Mouse (Mus musculus): ENCODE measurements around the gene C2cd4d. TPM values are rescaled to one million over a fixed set of nuclear protein-coding genes. Genes with fewer than 3 reads are reported as not detected.

C2cd4d gene
- not detected for total RNA-seq (2023)

DNA sequence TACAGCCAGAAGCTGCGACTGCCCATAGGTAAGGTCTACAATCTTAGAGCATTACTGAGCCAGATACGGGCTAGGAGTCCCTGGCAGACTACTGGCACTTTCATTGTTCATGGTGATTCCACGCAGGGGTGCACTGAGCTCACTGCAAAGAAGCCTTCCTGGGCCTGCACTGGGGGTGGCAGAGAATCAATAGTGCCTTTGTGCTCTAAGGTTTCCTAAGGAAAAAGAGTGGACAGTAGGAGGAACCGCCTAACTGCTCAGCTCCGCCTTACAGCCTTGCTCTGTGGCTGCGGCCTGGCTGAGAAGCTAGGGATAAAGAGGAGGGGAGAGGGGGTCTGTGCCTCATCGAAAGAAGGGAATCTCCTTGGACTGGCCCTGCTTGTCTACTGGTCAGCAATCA is at the start of gene C2cd4d:
Gene C2cd4d (plus strand): TSS at position 301 of the 400 bp plus-strand sequence.

DNA sequence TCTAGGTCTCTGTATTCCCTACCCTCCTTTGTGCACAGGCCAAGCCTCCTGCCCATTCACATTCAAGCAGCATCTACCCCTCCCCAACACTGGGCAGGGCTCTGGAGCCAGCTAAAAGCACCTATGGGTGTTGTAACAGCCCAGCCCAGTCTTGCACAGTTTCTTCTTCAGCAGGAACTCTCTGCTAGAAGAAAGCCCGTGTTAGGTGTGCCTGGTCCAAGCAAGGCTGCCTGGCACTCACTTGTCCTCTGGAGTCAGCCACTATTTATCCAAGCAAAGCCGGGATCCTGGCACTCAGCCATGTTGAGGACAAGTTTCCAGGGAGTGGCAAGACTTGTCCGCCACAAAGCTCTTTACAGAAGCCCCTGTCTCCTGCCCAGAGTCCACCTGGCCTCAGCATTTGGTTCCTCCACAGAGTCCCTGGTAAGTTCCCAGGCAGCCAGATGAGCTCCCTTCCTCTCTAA is 20.2 kb upstream of the C2cd4d start, which contains the start of gene Them5:
Gene Them5 (plus strand): TSS at position 141 of the 464 bp plus-strand sequence.

DNA sequence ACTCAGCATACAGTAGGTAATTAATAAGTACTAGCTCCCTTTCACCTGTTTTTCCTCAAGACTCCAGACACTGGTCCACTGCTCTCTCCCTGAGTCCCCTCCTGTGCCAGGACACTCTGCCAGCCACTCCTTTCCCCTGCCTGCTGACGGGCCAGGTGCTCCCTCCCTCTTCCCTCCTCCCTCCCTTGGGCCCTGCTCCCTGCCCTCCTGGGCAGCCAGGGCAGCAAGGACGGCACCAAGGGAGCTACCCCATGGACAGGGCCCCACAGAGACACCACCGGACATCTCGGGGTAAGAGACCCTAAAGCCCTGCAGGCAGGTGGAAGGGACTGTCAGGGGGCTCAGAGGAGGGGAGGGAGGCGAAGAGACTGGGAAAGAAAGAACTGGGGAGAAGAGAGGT is 10.4 kb downstream of the C2cd4d start, which contains the start of gene Rorc:
Gene Rorc (plus strand): TSS at position 154 of the 400 bp plus-strand sequence.

DNA sequence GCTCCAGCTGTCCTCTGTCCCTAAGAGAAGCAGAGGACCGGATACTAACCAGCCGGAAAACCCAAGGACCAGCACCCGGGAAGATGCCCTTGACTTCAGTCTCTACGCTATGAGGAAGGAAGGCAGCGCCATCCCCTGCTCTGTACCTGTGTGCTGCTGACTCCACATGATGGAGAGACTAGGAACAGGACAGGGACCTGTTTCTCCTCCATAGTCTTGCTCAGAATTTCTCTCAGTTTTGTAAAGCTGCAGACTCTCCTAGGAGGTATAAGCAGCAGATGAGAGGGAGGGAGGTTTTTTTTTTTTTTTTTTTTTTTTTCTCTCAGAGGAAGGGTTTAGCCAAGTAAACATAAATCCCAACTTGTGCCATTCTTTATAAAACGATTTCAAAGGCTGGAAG is 36.0 kb downstream of the C2cd4d start, which contains the start of gene Lingo4:
Gene Lingo4 (plus strand): TSS at position 301 of the 400 bp plus-strand sequence.

DNA sequence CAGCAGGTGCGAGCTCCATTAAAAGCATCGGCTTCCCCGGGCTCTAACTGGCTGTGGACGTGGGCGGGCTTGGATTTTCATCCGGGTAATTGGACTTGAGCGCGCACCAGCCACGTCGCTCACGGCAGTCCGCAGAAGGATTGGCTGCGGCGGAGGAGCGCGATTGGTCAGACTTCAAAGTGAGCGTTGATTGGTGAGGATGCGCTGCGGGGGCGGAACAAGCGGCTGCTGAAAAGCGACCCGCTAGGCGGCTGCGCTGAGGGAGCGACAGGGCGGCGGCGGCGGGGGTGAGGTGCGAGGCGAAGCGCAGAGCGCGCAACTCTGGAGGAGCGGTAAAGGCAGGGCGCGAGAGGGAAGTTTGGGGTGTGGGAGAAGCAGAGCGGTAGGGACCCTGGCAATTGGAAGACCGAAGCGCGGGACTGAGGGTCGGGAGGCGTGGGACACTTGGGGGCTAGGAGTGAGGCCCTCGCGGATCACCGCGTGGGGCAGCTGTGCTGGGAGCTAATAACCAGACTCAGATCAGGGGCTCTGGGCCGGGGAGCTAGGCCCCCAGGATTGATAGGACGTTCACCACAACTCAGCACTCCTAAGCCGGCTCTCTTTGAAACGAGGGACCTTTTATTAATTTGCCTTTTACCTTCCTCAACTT is 50.9 kb downstream of the C2cd4d start, which contains the start of gene Tdrkh:
Gene Tdrkh (plus strand): TSS at position 243 of the 649 bp plus-strand sequence.

Other genes with a start within 250 kb of the C2cd4d start
- not detected for gene Gm10696, start 184.2 kb upstream of the C2cd4d start, total RNA-seq (2023)
- not detected for gene Gm5286, start 165.7 kb upstream of the C2cd4d start, total RNA-seq (2023)
- not detected for gene Gm4778, start 98.4 kb upstream of the C2cd4d start, total RNA-seq (2023)
- 1 to 10 TPM; 4.8 to 8.9 TPM for gene Them4, start 52.3 kb upstream of the C2cd4d start, total RNA-seq (2023)
- not detected for gene Them5, start 20.3 kb upstream of the C2cd4d start, total RNA-seq (2023)
- 1 to 10 TPM; 1.5 to 2.6 TPM for gene Rorc, start 10.4 kb downstream of the C2cd4d start, total RNA-seq (2023)
- gene Lingo4, start 36.1 kb downstream of the C2cd4d start, total RNA-seq (2023): under 1 TPM; 0.52 to 0.56 TPM
- 1 to 10 TPM; 5.6 to 6.8 TPM for gene Tdrkh, start 50.8 kb downstream of the C2cd4d start, total RNA-seq (2023)
- 10 to 100 TPM; 66.8 to 68.7 TPM for gene Mrpl9, start 80.9 kb downstream of the C2cd4d start, total RNA-seq (2023)
- gene Oaz3, start 81.5 kb downstream of the C2cd4d start, total RNA-seq (2023): under 1 TPM in 1 of 2 experiments, not detected in 1; 0.44 TPM
- gene Celf3, start 115.9 kb downstream of the C2cd4d start, total RNA-seq (2023): not detected
- 1 to 10 TPM in 1 of 2 experiments, not detected in 1; 1.8 TPM for gene Riiad1, start 117.9 kb downstream of the C2cd4d start, total RNA-seq (2023)
- gene Snx27, start 220.3 kb downstream of the C2cd4d start, total RNA-seq (2023): 10 to 100 TPM; 36.3 to 39.2 TPM

Measured in T-cell, adult 66 days (primary cell).